Mouse (Mus musculus) heart, embryonic 11.5 days (tissue): ENCODE measurements around the gene Tmprss11a. TPM values are rescaled to one million over a fixed set of nuclear protein-coding genes. Genes with fewer than 3 reads are reported as not detected.

Source experiments
- polyA plus RNA-seq: library from polyadenylated mRNA; unstranded; fragments of >200 nt; fragmentation: Nextera tagmentation; extraction: Ambion mirVana; gene quantifications from 2 replicates; pipeline ENCODE4 v1.2.1, GENCODE M21; 2014

Tmprss11a gene
- polyA plus RNA-seq, 1 experiment from 2014 or later: not detected

Other genes with a start within 250 kb of the Tmprss11a start
- gene Tmprss11c, start 179.7 kb downstream of the Tmprss11a start, polyA plus RNA-seq: not detected in 2 replicates
- gene Tmprss11d, start 95.6 kb downstream of the Tmprss11a start, polyA plus RNA-seq: 0.11 TPM in 1 of 2 replicates, not detected in the other
- gene Tmprss11g, start 49.6 kb upstream of the Tmprss11a start, polyA plus RNA-seq: not detected in 2 replicates
- gene Tmprss11f, start 163.4 kb upstream of the Tmprss11a start, polyA plus RNA-seq: 0.04 TPM in 1 of 2 replicates, not detected in the other
- gene Tmprss11b, start 207.4 kb upstream of the Tmprss11a start, polyA plus RNA-seq: not detected in 2 replicates